Mouse (Mus musculus): ENCODE measurements at regions not wholly inside any gene's neighbourhood (a gene's known extent, or its start where the extent isn't known, plus 50 kb on each side); places are given as distances from the start of the nearest gene placed in this dataset.

DNA sequence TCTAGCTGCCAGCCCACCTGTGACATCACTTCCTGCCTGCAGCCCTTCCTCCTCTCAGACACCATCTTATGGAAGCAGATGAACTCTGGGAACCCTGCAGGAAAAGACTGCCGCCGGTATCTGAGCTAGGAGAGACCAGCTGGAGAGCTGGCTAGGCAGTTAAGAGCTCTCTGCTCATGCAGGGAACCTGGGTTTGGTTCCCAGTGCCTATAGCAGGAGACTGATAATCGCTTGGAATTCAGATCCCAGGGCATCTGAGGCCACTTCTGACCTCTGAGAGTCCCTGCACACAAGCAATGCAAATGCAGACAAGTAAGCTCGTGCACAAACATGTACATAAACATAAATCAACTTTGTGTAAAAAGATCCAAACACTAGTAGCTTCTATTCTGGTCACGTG, 242.4 kb upstream of the Id4 start:
- TF ChIP-seq CTCF (IDR thresholded peaks at IDR 0.05; ENCODE audit: borderline replicate concordance, insufficient read depth, low read length) = no peak
- no peak for TF ChIP-seq POLR2A (IDR thresholded peaks at IDR 0.05; ENCODE audit: low read depth, low read length)
